Mouse (Mus musculus): Measurements from ENCODE around the gene Vpreb3.

DNA sequence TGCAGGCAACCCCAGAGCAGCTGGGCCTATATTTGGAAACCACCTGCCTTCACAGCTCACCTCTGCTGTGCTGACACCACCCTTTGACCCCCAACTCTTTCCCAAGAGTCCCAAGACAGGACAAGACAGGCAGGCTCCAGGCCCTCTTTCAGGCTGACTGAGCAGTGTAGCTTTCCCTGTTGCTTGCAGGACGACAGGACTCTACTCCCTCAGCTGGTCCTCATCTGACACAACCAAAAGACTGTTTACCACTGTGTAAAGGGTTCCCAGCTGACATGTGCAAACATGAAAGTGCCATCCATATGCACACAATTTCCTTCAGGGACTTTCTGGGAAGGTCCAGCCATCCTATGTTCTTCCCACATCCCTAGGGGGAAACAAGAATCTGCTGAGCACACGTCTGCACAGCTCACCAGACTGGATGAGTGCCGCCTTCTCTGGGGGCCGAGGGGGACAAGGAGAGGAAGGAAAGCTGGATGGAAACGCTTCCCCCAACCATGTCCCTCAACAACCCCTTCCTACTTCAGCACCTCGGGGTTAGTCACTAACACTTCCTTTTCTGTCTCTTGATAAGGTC lies 29.8 kb upstream of the Vpreb3 start:
- no peak for TF ChIP-seq EP300 (IDR thresholded peaks at IDR 0.05; ENCODE audit: low read depth)
- no peak for TF ChIP-seq CTCF (IDR thresholded peaks at IDR 0.05; ENCODE audit: low read depth)
